Mouse (Mus musculus) urinary bladder, adult 2 months (tissue): ENCODE measurements around the gene Npas2. TPM values are rescaled to one million over a fixed set of nuclear protein-coding genes. Genes with fewer than 3 reads are reported as not detected.
A peak's percentile ranks its signal among the peaks of the same experiment; 100 is the strongest.

Source experiments
- DNase-seq: peaks from one replicate; pipeline ENCODE4 v3.0.0; 2022; ENCODE audit warnings: low spot score
- polyA plus RNA-seq: library from polyadenylated mRNA; depleted of rRNA; stranded (reverse); fragments of >200 nt; gene quantifications from 2 replicates; pipeline ENCODE4 v1.2.3, GENCODE M21; 2012

Npas2 gene
- polyA plus RNA-seq, 1 experiment, result 1.7 TPM

DNA sequence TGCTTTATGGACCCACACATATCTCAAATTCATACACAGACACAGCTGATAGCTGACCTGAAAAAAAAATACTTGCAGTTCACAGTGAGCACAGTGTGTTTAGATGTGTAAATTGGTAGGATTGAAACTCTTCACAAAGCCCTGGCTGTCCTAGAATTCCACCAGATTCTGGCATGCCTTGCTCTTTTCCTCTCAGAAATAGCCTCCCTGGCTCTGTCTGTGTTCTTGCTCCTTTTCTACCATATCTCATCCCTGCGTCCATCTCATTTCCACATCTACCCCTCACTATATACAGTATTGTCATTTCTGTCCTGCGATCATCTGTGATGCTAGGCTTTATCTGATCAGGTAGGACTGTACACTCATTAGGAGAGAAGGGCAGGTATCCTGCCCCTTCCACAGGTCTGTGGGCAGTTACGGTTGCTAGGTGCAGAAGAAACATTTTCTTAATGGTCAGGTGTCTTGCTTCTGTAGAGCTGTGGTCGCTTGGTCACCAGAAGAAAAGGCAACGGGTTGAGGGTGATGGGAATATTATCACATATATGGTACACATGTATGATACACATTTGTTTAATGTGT is 180.8 kb downstream of the Npas2 start:
- DNase-seq, result no peak

DNA sequence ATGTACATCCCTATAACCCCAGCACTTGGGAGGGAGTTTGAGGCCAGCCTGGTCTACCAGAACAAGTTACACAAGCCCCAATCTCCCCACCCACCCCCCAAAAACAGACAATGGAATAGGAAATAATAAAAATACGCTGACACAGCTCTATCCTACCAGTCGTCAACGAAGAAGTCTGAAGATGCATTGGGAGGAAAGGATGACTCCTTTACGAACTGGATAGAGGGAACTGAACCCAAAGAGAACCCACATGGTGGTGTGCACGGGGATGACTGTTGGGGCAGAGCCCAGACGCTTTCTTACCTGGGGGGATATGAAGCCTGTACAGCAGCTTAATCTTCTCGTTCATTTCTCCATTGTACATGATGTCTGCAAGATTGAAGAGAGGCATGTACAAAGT is 182.6 kb downstream of the Npas2 start:
- DNase-seq, result no peak

DNA sequence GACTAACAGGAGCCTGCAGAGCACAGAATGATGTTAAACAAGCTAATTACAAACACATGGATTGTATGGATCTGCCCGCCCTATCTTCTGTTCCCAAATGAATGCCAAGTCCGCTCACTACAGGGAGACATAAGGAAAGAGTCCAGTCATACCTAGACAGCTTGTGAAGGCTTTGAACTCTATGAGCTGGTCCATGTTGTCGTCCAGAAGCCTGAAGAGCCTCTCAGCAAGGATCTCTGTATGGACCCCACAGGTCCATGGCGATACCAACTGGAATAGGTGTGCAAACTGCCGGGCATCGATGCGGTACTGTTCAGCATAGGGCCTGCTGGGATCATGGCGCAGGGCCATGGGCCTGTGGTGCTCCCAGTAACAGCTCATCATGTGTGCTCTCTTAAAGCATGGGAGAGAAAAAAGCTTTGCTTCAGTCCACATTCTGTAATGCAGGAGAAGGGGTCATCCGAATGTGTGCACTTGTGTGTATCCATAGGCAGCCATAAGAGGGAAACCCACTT is 183.3 kb downstream of the Npas2 start:
- DNase-seq, result no peak

DNA sequence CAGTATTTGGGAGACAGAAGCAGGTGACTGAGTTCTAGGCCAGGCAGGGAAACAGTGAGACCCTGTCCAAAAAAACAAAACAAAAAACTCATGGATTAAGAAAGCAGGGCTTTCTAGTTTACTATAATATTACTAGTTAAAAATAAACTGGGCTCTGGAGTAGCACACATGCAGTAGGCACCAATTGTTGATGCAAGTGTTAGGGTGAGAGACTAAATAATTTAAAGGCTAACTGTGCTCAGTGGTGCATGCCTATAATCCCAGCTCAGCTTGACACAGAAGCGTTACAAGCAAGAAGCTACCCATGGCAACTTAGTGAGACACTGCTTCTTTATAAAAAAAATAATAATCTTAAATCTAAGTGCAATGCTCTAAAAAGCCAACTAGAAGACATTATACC is 185.0 kb downstream of the Npas2 start:
- DNase-seq, result no peak

DNA sequence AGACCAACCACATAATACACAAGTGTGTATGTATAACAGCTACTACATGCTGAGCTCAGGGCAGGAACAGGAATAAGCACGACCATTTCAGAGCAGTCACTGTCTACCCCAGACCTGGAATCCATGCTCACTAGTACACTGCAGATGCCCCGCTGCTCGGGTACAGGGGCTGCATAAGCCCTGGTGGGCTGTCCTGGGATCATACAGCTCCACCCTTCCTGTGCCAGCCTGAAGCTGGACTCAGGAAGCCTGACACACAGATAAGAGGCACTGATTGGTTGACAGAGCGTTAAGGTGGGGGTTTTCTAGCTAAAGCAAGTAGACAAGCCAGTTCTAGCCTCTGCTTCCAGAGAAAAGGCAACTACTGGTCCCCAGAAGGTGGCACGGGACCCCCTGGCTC is 185.5 kb downstream of the Npas2 start:
- no peak for DNase-seq

DNA sequence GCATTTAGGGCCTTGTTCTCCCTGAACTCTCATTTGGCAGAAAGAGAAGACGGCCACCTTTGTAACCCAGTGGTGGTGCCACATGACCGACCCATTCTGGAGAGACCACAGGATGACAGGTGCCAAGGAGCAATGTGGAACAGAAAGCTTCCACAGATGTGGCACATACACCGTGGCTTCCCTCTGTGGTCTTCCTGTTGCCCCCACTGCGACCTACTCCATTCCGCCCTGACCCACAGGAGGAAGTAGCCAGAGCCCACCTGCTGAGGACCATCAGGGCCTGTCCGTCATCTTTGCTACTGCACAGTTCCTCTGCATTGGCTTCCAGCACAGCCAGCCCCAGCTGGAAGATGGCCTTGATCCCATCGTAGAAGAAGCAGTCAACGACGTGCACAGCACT is 187.5 kb downstream of the Npas2 start:
- DNase-seq, result no peak

DNA sequence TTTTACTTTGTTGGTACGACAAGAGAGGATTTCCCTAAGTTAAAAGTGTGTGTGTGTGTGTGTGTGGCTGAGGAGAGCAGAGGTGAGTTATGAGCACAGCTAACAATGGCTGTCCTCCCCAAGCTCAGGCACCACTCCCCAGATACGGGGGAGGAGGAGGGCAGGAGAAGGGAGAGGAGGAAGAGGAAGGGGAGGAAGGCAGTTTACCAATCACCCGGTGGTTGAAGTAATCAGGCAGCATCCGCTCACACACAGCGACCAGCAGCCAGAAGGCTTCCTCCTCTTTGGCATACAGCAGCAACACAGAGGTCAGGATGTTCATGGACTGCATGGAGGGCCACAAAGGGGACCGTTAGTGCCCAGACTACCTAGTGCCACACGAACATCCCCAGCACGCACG is 191.4 kb downstream of the Npas2 start:
- no peak for DNase-seq

DNA sequence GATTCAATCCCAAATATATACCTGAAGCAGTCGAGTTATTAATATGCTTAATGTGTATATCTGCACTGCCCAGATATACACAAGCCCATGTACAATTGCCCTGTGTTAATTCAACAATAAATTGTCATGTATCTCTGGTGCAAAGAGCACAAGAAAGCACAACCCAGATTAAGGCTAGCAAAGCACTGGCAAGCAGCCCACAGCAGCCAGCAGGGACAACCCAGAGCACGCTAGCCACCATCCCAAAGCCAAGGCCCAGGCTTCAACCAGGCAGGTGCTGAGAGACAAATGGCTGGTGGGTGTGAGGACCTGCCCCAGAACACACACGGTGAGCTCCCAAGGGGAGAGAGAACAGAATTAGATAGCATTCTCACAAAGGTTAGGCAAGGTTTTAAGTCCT is 192.9 kb downstream of the Npas2 start:
- DNase-seq, result no peak

DNA sequence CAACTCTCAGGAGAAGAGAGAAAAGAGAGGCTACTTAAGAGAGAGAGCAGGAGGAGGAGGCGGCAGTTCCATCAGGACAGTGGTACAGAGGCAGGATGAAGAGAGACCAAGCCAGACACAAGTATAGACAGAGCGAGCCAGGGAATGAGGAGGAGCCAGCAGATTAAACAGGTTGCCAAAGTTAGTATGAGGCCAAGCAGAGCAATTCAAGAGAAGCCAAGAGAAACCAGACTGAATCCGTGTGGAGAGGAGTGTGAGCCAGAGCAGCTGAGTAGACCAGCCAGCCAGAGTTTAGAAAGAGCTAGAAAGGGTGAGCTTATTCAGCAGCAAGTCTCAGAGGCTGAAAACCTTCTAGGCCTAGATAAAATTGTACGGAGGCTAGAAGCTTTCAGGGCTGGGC is 194.0 kb downstream of the Npas2 start:
- DNase-seq, result no peak

DNA sequence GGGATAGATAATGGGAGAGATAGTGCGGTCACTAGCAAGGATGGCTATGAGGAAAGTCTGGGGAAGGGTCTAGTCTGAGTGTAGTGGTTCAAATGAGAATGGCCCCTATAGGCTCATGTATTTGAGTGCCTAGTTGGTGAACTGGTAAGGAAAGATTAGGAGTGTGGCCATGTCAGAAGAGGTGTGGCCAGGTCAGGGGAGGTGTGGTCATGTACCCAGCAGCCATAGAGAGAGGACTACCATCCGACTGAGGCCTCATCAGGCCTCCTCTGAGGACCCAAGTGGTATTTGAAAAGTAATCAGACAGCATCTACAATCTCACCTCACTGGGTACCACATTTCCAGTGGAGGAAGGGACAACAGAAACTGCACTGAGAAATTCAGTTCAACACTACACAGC is 194.6 kb downstream of the Npas2 start:
- DNase-seq, result no peak

DNA sequence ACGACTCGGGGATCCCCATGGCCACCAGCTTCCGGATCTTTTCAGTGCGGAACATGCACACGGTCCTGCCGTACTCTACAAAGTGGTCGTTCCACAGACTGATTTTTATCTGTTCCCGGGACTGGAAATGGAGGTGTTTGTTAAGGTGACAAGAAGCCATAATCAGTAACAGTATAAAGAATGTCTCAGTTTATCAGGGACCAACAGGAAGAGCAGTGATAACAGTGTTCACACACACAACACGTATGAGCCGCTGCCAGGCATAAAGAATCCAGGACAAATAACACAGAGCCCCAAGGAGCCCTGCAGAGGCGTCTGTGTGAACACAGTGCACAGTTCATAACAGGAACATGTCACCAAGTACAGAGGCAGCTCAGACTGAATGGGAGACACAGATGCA is 195.8 kb downstream of the Npas2 start:
- DNase-seq, result no peak

DNA sequence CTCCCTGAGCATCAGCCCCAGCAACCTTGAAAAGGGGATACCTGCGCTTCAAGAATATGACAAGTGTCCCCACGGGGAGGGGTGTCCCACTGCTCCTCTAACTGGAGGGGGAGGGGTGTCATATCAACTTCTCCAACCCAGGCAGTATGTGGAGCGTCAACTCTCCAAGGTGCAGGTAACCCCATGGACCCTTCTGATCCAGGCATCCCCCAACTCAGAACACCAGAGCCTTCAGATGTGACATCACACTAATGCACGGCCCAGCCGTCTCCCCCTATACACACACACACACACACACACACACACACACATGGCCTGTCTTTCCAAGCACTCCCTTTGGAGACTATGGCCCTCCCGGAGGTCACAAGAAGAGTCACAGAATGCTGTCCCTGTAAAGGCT is 198.1 kb downstream of the Npas2 start:
- DNase-seq, result no peak

DNA sequence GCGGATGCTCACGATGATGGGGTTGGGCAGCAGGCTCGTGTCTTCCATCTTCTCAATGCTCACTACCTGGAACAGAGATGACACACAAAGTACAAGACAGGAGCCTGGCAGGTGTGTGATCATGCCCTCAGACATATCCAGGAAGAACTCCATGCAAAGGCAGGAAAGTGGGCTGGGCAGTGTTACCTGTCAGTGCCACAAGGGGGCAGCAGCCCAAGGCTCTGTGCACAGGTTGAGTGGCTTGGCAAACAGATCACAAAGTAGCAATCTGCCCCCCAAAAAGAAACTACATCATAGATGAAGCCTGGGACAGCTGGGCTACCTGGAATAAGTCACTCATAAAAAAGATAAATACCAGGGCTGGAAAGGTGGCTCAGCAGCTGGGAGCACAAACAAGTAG is 198.7 kb downstream of the Npas2 start:
- peak; percentile 66 for DNase-seq

DNA sequence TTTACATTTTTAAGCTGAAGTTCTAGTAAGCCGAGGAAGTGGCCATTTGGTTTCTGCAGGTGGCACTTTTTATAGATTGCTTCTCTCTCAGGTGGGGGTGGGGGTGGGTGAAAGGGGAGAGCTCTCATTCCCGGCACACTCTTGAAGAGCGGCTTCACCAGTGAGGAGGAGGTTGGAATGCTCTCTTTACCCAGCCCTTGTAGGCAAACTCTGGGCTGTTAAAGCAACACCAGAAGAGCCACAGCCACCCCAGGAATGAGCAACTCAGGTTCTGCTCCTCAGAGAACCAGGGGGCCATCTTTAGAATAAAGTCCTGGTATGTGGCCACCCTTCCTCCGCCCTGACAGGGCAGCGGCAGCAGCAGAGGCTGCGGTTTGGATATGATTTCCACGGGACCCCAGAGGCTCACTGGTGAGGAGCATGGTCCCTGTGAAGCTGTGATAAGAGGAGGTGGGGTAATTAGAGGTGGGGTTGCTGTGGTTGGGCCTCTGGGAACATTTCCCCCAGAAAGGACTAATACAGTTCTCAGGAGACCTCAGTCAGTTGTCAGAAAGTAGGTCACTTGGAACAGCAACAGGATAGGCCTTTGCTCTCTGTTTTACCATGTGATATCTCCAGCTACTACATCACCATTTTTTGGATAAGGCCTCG is 199.8 kb downstream of the Npas2 start:
- DNase-seq, result no peak

DNA sequence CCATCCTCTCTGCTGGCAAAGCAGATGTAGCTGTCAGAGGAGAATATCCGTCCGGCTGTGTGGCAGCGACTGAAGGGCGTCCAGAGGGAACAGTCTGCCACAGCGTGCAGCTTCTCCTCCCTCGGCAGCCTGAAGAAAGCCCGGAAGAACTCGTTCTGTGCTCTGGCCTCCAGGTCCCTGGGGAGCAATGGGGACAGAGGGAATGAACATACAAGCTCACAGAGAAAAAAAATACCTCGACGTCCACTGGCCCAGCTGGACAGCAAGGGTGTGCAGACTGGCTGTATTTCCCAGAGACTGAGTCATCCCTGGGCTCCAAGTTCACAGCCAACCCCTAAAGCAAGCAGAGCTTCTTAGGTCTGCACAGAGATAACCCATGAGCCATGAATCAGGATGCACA is 200.6 kb downstream of the Npas2 start:
- DNase-seq, result no peak

DNA sequence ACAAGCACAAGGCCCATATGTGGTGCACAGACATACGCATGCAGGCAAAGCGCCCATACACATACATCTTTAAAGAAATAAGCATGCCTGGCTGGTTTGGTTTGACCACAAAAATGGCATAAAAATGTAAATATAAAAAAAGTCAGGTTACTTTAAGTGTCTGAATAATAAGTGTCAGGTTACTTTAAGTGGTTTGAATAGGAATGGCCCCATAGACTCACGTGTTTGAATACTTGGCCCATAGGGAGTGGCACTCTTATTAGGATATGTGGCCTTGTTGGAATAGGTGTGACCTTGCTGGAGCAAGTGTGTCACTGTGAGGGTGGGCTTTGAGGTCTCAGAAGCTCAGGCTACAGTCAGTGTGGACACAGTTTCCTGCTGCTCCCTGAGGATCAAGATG is 201.1 kb downstream of the Npas2 start:
- no peak for DNase-seq

DNA sequence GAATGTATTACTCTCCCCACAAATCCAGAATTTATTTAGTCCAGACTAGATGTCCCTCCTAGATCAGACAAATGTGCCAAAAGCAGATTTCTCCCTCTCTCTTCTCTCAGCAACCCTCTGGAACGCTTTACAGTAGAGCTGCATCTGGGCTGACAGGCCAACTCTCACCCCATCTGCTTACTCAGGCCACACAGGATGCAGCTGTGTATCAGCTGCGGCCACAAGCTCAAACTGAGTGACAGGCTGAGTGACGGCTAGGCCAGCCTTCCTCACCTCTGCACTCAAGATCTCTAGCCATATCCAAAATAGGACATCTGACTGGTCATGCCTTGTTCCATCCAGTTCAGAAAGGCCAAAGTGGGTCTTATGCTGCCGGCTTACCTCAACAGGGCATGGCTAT is 202.8 kb downstream of the Npas2 start:
- no peak for DNase-seq

DNA sequence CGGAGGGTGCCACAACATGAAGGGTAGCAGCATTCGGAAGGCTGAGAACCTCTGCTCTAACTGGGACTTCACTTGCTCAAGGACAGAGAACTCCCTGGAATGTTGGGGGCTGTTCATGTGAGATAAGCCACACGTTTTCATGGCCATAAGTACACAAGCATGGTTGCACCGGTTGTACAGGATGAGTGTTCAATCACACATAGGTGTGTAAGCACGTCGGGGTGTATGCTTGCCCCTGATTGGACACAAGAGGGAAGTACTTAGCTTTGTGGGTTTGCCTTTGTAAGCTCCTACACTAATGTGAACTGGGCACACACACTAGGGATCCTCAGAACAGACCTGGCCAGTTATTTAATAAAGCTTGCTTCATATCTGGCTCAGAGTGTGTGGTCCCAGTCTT is 204.8 kb downstream of the Npas2 start:
- DNase-seq, result no peak

DNA sequence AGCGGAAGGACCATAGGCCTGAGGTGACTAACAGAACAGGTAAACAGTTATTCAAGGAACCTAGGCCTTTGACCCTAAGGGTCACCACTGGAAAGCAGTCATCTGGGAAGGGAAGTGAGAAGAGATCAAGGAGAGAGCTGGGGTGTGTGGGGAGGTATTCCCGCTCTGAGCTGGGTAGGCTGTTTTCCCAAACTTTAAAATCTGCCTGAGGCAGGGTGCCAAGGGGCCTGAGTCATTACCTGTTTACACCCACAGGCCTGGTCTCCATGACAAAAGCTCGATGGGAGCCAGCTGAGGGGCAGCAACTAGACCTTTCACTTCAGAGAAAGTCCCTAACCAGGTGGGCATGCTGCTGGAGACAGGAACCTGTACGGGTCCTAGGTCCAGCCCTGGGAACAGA is 205.7 kb downstream of the Npas2 start:
- DNase-seq, result no peak

DNA sequence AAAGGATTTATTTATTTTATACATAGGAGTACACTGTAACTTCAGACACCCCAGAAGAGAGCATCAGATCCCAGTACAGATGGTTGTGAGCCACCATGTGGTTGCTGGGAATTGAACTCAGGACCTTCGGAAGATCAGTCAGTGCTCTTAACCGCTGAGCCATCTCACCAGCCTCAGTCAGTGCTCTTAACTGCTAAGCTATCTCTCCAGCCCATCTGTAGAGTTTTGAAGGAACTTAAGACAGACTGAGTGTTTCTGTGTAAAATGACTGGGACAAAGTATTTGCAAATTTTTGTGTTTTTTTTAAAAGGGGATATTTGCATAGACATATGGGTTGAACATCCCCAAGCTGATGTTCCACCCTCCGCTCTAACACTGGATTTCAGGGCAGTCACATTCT is 206.6 kb downstream of the Npas2 start:
- no peak for DNase-seq

DNA sequence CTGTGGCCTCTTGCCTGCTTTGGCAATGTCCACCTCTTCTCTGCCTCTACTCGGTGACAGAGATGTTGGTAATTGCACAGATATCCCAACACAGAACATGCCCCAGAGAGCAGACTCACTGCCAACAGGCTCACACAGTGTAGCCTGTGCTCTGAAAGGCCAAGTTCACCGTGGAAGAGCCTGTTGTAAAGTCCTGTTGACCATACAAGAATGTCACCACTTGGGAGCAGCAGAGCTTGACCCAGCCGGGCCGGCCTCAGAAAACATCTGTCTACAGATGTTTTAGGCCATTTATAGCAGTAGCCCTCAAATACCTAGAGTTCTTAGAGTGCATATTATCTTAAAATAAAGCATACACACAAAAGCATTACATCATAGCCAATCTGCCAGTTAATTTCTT is 213.6 kb downstream of the Npas2 start:
- no peak for DNase-seq

DNA sequence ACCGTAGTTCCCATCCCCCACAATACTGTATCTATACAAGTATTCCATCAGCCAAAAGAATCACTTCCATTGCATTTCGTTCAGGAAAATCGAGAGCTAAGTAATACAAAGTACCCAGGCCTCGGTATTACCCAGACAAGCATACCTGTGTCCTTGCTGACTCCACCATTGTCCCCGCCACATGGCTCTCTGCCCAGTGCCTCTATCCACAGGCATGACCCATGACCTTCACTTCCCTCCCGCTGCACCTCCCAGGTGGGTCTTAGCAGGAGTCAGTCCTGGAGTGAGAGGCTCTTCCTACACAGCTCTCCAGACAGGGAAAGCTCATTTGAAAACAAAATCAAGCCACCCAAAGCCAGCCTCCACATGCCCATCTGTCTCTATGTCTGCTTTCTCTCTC is 214.6 kb downstream of the Npas2 start:
- no peak for DNase-seq

DNA sequence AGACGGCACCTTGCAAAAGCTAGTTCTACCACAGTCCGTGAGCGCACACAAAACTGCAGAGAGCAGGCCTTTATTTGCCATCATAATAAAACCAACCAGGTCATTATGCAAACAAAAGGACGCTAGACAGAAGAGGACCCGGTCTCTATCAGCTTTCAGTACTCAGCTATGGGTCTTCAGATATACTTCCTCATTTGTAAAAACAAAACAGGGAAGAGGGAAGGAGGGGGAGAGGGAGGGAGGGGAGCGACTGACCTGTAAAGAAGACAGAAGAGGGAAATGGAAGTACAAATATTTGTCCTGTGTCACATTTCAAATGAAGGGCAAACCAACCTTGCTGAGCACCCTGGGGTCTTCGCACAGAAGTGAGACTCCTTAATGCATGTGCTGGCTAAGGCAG is 215.1 kb downstream of the Npas2 start:
- no peak for DNase-seq
